Mouse (Mus musculus): ENCODE measurements at regions not wholly inside any gene's neighbourhood (a gene's known extent, or its start where the extent isn't known, plus 50 kb on each side); places are given as distances from the start of the nearest gene placed in this dataset.

GRCm38 (mm10) chr9:93130561-93130960 lies 588.5 kb downstream of the Plod2 start:
- no peak overlapping the region for H3K4me2 ChIP-seq (replicated peaks; ENCODE audit: low read depth, low read length)
- H3K9me3 ChIP-seq (ENCODE audit: control insufficient read depth, low read length) = no peaks in the 10 kb centered on the region
- no peaks in the 10 kb centered on the region for H3K36me3 ChIP-seq (ENCODE audit: control insufficient read depth, insufficient read depth, low read length)
- no peak overlapping the region for H3K9ac ChIP-seq (ENCODE audit: low read depth, low read length)
- H3K27me3 ChIP-seq (ENCODE audit: control insufficient read depth, insufficient read depth, low read length) = no peaks in the 10 kb centered on the region
- no peak for DNase-seq (ENCODE audit: low spot score)
- H3K4me1 ChIP-seq (replicated peaks; ENCODE audit: control insufficient read depth, insufficient read depth, low read length) = no peaks in the 10 kb centered on the region
- no peak overlapping the region for H3K4me3 ChIP-seq (ENCODE audit: low read depth, low read length)
- no peak for ATAC-seq (ENCODE audit: low FRiP score)
- 82% methylated on average over 1 of the region's 1 CpGs for WGBS
- H3K27ac ChIP-seq (ENCODE audit: low read depth, low read length) = no peak overlapping the region

DNA sequence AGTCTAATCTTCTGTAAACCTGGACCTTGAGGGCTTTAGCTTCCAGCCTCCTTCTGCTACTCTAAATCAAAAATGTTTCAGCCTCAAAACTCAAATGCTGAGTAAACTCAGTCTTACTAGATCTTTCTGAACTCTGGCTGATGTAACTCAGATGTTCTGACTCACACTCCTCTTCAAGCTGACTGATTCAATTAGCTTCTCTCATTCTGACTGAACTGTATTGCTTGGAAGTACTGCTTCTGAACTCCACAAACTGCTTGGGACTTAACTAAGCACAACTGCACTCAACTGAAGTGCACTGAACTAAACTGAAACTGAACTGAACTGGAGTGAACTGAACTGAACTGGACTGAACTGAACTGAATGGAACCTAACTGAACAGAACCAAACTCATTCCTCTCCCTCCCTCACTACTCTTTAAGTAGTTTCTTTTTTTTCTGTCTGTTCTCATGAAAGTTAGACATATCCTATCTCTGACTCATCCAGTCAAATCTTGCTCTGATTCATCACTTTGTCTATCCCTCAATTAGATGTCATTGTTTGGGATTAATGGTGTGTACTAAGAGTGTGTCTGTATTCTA lies 589.7 kb downstream of the Plod2 start:
- Histone ChIP-seq H3K9ac (ENCODE audit: low read depth, low read length) (no peak overlapping the region), H3K36me3 (ENCODE audit: control insufficient read depth, insufficient read depth, low read length) (no peaks in the 10 kb centered on the region), H3K27ac (ENCODE audit: low read depth, low read length) (no peak overlapping the region), H3K4me2 (replicated peaks; ENCODE audit: low read depth, low read length) (no peak overlapping the region), H3K9me3 (ENCODE audit: control insufficient read depth, low read length) (no peaks in the 10 kb centered on the region), H3K4me3 (ENCODE audit: low read depth, low read length) (no peak overlapping the region), H3K27me3 (ENCODE audit: control insufficient read depth, insufficient read depth, low read length) (no peaks in the 10 kb centered on the region), H3K4me1 (replicated peaks; ENCODE audit: control insufficient read depth, insufficient read depth, low read length) (no peaks in the 10 kb centered on the region)
- ATAC-seq (ENCODE audit: low FRiP score) (no peak), DNase-seq (ENCODE audit: low spot score) (no peak)

- DNase-seq (ENCODE audit: low spot score) = no peak
- H3K27me3 ChIP-seq (ENCODE audit: control insufficient read depth, insufficient read depth, low read length) = no peaks in the 10 kb centered on the region
- no peak overlapping the region for H3K27ac ChIP-seq (ENCODE audit: low read depth, low read length)
- H3K36me3 ChIP-seq (ENCODE audit: control insufficient read depth, insufficient read depth, low read length) = no peaks in the 10 kb centered on the region
- no peak for ATAC-seq (ENCODE audit: low FRiP score)
- H3K4me1 ChIP-seq (replicated peaks; ENCODE audit: control insufficient read depth, insufficient read depth, low read length) = no peaks in the 10 kb centered on the region
- no peak overlapping the region for H3K4me3 ChIP-seq (ENCODE audit: low read depth, low read length)
- no peaks in the 10 kb centered on the region for H3K9me3 ChIP-seq (ENCODE audit: control insufficient read depth, low read length)
- 79% methylated on average over 1 of the region's 1 CpGs for WGBS
- H3K4me2 ChIP-seq (replicated peaks; ENCODE audit: low read depth, low read length) = no peak overlapping the region
- no peak overlapping the region for H3K9ac ChIP-seq (ENCODE audit: low read depth, low read length)
Observed at GRCm38 (mm10) chr9:93136349-93136748, 594.3 kb downstream of the Plod2 start.

- no peak for ATAC-seq (ENCODE audit: low FRiP score)
- H3K9ac ChIP-seq (ENCODE audit: low read depth, low read length) = no peak overlapping the region
- no peak overlapping the region for H3K4me3 ChIP-seq (ENCODE audit: low read depth, low read length)
- no peaks in the 10 kb centered on the region for H3K9me3 ChIP-seq (ENCODE audit: control insufficient read depth, low read length)
- H3K36me3 ChIP-seq (ENCODE audit: control insufficient read depth, insufficient read depth, low read length) = no peaks in the 10 kb centered on the region
- no peak overlapping the region for H3K27ac ChIP-seq (ENCODE audit: low read depth, low read length)
- no peak overlapping the region for H3K4me2 ChIP-seq (replicated peaks; ENCODE audit: low read depth, low read length)
- no peaks in the 10 kb centered on the region for H3K27me3 ChIP-seq (ENCODE audit: control insufficient read depth, insufficient read depth, low read length)
- no peak for DNase-seq (ENCODE audit: low spot score)
- H3K4me1 ChIP-seq (replicated peaks; ENCODE audit: control insufficient read depth, insufficient read depth, low read length) = no peaks in the 10 kb centered on the region
Observed at GRCm38 (mm10) chr9:93170071-93170470, 628.0 kb downstream of the Plod2 start.

GRCm38 (mm10) chr9:93186638-93187037 lies 644.6 kb downstream of the Plod2 start:
- H3K4me1 ChIP-seq (replicated peaks; ENCODE audit: control insufficient read depth, insufficient read depth, low read length) = no peaks in the 10 kb centered on the region
- no peaks in the 10 kb centered on the region for H3K36me3 ChIP-seq (ENCODE audit: control insufficient read depth, insufficient read depth, low read length)
- H3K27me3 ChIP-seq (ENCODE audit: control insufficient read depth, insufficient read depth, low read length) = no peaks in the 10 kb centered on the region
- no peak overlapping the region for H3K27ac ChIP-seq (ENCODE audit: low read depth, low read length)
- H3K9me3 ChIP-seq (ENCODE audit: control insufficient read depth, low read length) = no peaks in the 10 kb centered on the region
- H3K9ac ChIP-seq (ENCODE audit: low read depth, low read length) = no peak overlapping the region
- ATAC-seq (ENCODE audit: low FRiP score) (no peak), DNase-seq (ENCODE audit: low spot score) (no peak)
- H3K4me2 ChIP-seq (replicated peaks; ENCODE audit: low read depth, low read length) = no peak overlapping the region
- H3K4me3 ChIP-seq (ENCODE audit: low read depth, low read length) = no peak overlapping the region
- 74% methylated on average over 1 of the region's 1 CpGs for WGBS

DNA sequence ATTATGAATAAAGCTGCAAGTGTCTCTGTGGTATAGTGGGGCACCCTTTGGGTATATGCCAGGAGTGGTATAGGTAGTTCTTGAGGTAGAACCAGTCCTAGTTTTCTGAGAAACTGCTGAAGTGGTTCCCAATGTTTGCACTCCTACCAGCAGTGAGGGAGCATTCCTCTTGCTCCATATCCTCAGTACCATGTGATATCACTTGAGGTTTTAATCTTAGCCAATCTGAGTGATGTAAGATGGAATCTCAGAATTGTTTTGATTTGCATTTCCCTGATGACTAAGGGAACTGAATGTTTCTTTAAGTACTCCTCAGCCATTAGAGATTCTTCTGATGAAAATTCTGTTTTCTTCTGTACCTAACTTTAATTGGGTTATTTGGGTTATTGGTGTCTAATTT lies 690.5 kb downstream of the Plod2 start:
- H3K9ac ChIP-seq (ENCODE audit: low read depth, low read length) = no peak overlapping the region
- H3K36me3 ChIP-seq (ENCODE audit: control insufficient read depth, insufficient read depth, low read length) = no peaks in the 10 kb centered on the region
- no peak overlapping the region for H3K4me2 ChIP-seq (replicated peaks; ENCODE audit: low read depth, low read length)
- H3K9me3 ChIP-seq (ENCODE audit: control insufficient read depth, low read length) = no peaks in the 10 kb centered on the region
- no peaks in the 10 kb centered on the region for H3K27me3 ChIP-seq (ENCODE audit: control insufficient read depth, insufficient read depth, low read length)
- ATAC-seq (ENCODE audit: low FRiP score) = no peak
- DNase-seq (ENCODE audit: low spot score) = no peak
- no peak overlapping the region for H3K27ac ChIP-seq (ENCODE audit: low read depth, low read length)
- H3K4me3 ChIP-seq (ENCODE audit: low read depth, low read length) = no peak overlapping the region
- H3K4me1 ChIP-seq (replicated peaks; ENCODE audit: control insufficient read depth, insufficient read depth, low read length) = no peaks in the 10 kb centered on the region

DNA sequence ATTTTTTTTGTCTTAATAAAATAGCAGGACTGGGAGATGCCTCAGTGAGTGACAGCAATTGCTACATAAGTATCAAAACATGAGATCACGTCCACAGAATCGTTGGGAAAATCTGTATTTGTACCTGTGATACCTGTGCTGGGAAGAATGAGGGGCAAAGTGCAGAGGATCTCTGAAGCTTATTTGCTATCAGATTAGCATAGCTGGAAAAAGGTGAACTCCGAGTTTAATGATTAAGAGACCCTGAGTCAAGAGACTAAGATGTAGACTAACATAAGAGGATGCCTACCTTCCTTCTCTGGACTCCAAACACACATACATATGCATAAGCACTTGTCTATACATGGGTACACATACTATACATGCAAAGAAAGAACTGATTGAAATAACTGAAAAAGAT lies 710.1 kb downstream of the Plod2 start:
- no peak for ATAC-seq (ENCODE audit: low FRiP score)
- 96% methylated on average over 3 of the region's 3 CpGs for WGBS
- no peak overlapping the region for H3K4me2 ChIP-seq (replicated peaks; ENCODE audit: low read depth, low read length)

DNA sequence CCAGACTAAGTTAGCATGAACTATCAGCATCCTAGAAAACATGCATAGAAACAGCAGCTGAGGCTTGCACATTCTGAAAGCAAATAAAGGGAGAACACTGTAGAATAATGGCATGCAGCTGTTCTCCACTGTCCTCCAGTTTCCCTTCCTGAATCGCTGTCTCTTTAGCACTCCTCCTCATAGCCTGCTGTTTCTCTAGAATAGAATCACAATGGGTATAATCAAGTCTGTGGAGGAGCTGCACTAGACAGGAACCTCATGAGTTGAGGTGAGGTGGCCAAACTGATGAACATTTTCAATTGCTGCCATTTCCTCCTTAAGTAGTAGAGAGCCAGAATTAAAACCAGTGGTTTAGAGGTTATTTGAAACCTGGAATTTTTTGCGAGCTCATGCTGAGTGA lies 755.3 kb downstream of the Plod2 start:
- Histone ChIP-seq H3K27ac (ENCODE audit: low read depth, low read length) (no peak overlapping the region), H3K4me3 (ENCODE audit: low read depth, low read length) (no peak overlapping the region), H3K4me1 (replicated peaks; ENCODE audit: control insufficient read depth, insufficient read depth, low read length) (no peaks in the 10 kb centered on the region), H3K36me3 (ENCODE audit: control insufficient read depth, insufficient read depth, low read length) (no peaks in the 10 kb centered on the region), H3K4me2 (replicated peaks; ENCODE audit: low read depth, low read length) (no peak overlapping the region), H3K9ac (ENCODE audit: low read depth, low read length) (no peak overlapping the region), H3K9me3 (ENCODE audit: control insufficient read depth, low read length) (no peaks in the 10 kb centered on the region), H3K27me3 (ENCODE audit: control insufficient read depth, insufficient read depth, low read length) (no peaks in the 10 kb centered on the region)
- DNase-seq (ENCODE audit: low spot score) (no peak), ATAC-seq (ENCODE audit: low FRiP score) (no peak)
- WGBS = 69% methylated on average over 2 of the region's 2 CpGs

More for the DNA sequence above, 710.1 kb downstream of the Plod2 start:
- DNase-seq (ENCODE audit: low spot score) = no peak
- Histone ChIP-seq H3K4me1 (replicated peaks; ENCODE audit: control insufficient read depth, insufficient read depth, low read length) (no peaks in the 10 kb centered on the region), H3K27ac (ENCODE audit: low read depth, low read length) (no peak overlapping the region), H3K4me3 (ENCODE audit: low read depth, low read length) (no peak overlapping the region), H3K27me3 (ENCODE audit: control insufficient read depth, insufficient read depth, low read length) (no peaks in the 10 kb centered on the region), H3K36me3 (ENCODE audit: control insufficient read depth, insufficient read depth, low read length) (no peaks in the 10 kb centered on the region), H3K9ac (ENCODE audit: low read depth, low read length) (no peak overlapping the region), H3K9me3 (ENCODE audit: control insufficient read depth, low read length) (no peaks in the 10 kb centered on the region)

GRCm38 (mm10) chr9:93306753-93307152 lies 764.7 kb downstream of the Plod2 start:
- Histone ChIP-seq H3K36me3 (ENCODE audit: control insufficient read depth, insufficient read depth, low read length) (no peaks in the 10 kb centered on the region), H3K9ac (ENCODE audit: low read depth, low read length) (no peak overlapping the region), H3K4me3 (ENCODE audit: low read depth, low read length) (no peak overlapping the region), H3K9me3 (ENCODE audit: control insufficient read depth, low read length) (no peaks in the 10 kb centered on the region), H3K27ac (ENCODE audit: low read depth, low read length) (no peak overlapping the region), H3K27me3 (ENCODE audit: control insufficient read depth, insufficient read depth, low read length) (no peaks in the 10 kb centered on the region), H3K4me2 (replicated peaks; ENCODE audit: low read depth, low read length) (no peak overlapping the region), H3K4me1 (replicated peaks; ENCODE audit: control insufficient read depth, insufficient read depth, low read length) (no peaks in the 10 kb centered on the region)
- 71% methylated on average over 2 of the region's 2 CpGs for WGBS
- ATAC-seq (ENCODE audit: low FRiP score) (no peak), DNase-seq (ENCODE audit: low spot score) (no peak)
